Mouse (Mus musculus): ENCODE measurements around the gene Lct. TPM values are rescaled to one million over a fixed set of nuclear protein-coding genes. Genes with fewer than 3 reads are reported as not detected.
A peak's percentile ranks its signal among the peaks of the same experiment; 100 is the strongest.
"Not testable (repeated sequence)": the region's sequence is repeated elsewhere in the genome, so short reads cannot be mapped to it uniquely, and the experiment has no call there.

Gene Lct
- polyA plus RNA-seq, 1 experiment from 2014 or later, result not detected

DNA sequence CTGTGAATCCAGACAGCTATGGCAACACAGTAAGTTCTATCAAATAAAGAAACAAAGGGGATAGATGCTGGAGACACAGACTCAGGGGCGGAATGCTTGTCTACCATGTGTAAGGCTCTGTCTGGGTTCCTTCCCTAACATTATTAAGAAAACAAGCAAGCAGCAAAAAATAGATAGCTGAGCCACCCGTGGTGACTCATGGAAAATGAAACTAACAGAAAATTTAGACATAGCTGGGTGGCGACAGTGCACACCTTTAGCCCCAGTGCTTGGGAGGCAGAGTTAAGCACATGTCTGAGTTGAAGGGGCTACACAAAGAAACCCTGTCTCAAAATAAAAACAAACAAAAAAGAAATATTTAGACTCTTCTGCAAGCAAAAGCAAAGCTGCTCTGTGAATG lies 29.3 kb upstream of the Lct start:
- Histone ChIP-seq H3K36me3 (ENCODE audit: control insufficient read depth, insufficient read depth, low read length) (peaks cover 22% of the 10 kb centered on the region), H3K4me3 (ENCODE audit: low read depth, low read length) (peak overlapping the region; percentile 86)
- 52% methylated on average over 3 of the region's 3 CpGs for WGBS (ENCODE audit: insufficient replicate concordance)

DNA sequence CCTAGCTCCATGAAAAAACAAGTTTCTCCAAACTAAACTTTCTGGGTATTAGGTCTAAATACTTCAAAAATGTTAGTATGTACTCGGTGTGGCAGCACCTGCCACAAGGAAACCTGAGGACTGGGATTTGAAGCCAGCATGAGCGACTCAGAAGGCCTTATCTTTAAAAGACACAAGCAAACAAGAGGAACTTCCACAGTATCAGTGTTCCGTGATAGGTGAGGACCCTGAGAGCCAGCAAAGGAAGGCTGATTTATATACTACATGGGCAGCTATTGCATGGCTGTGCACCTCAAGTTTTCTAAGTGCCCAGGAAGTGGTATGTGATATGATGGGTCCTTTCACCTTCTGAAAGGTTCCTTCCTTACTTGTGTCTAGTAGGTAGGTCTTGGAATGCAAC lies 25.0 kb upstream of the Lct start:
- Histone ChIP-seq H3K27me3 (ENCODE audit: control insufficient read depth, insufficient read depth, low read length) (no peaks in the 10 kb centered on the region), H3K4me1 (ENCODE audit: control insufficient read depth, insufficient read depth, low read length) (0 out of 2 replicates have a peak, but pooled peaks cover 7% of the 10 kb centered on the region), H3K27ac (ENCODE audit: low read depth, low read length) (no peak overlapping the region), H3K9ac (ENCODE audit: low read depth, low read length) (no peak overlapping the region), H3K36me3 (ENCODE audit: control insufficient read depth, insufficient read depth, low read length) (peaks cover 31% of the 10 kb centered on the region), H3K4me3 (ENCODE audit: low read depth, low read length) (no peak overlapping the region), H3K4me2 (no peak overlapping the region), H3K9me3 (replicated peaks; ENCODE audit: control insufficient read depth, low read length) (no peaks in the 10 kb centered on the region)
- 69% methylated on average over 3 of the region's 3 CpGs for WGBS (ENCODE audit: insufficient replicate concordance)
- no peak for ATAC-seq (replicated peaks; ENCODE audit: insufficient number of reproducible peaks, low FRiP score, low TSS enrichment)

More for the DNA sequence above, 29.3 kb upstream of the Lct start:
- 0 out of 2 replicates have a peak, but pooled peaks cover 7% of the 10 kb centered on the region for H3K4me1 ChIP-seq (ENCODE audit: control insufficient read depth, insufficient read depth, low read length)
- no peak for ATAC-seq (replicated peaks; ENCODE audit: insufficient number of reproducible peaks, low FRiP score, low TSS enrichment)
- peak overlapping the region; percentile 90; the same call in 1 of the 2 replicates for H3K9ac ChIP-seq (ENCODE audit: low read depth, low read length)
- H3K27ac ChIP-seq (ENCODE audit: low read depth, low read length), result peak overlapping the region; percentile 41
- H3K9me3 ChIP-seq (replicated peaks; ENCODE audit: control insufficient read depth, low read length), result no peaks in the 10 kb centered on the region
- peak overlapping the region; percentile 74 for H3K4me2 ChIP-seq
- no peaks in the 10 kb centered on the region for H3K27me3 ChIP-seq (ENCODE audit: control insufficient read depth, insufficient read depth, low read length)

DNA sequence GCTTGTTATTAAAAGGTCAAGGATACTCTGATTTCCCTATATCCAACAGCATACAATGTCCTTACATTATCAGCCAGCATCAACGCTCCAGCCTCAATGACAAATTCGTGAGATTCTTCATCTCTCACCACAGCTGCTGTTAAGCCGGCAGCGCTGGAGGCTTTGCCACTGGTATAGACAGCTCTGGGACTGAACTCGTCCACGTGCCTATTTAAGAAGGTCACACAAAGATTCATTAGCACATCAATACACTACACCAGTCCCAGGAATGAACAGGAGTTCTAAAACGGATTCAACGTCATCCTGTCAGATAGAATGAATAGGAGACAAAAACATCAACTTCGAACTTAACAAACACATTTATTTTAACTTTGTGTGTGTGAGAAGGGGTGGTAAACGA lies 16.1 kb upstream of the Lct start:
- Histone ChIP-seq H3K27ac (ENCODE audit: low read depth, low read length) (no peak overlapping the region), H3K27me3 (ENCODE audit: control insufficient read depth, insufficient read depth, low read length) (no peaks in the 10 kb centered on the region), H3K4me1 (ENCODE audit: control insufficient read depth, insufficient read depth, low read length) (no peaks in the 10 kb centered on the region), H3K9ac (ENCODE audit: low read depth, low read length) (no peak overlapping the region), H3K36me3 (ENCODE audit: control insufficient read depth, insufficient read depth, low read length) (peaks cover 34% of the 10 kb centered on the region), H3K4me3 (ENCODE audit: low read depth, low read length) (no peak overlapping the region), H3K9me3 (replicated peaks; ENCODE audit: control insufficient read depth, low read length) (no peaks in the 10 kb centered on the region), H3K4me2 (no peak overlapping the region)
- 87% methylated on average over 10 of the region's 10 CpGs for WGBS (ENCODE audit: insufficient replicate concordance)
- ATAC-seq (replicated peaks; ENCODE audit: insufficient number of reproducible peaks, low FRiP score, low TSS enrichment), result no peak

DNA sequence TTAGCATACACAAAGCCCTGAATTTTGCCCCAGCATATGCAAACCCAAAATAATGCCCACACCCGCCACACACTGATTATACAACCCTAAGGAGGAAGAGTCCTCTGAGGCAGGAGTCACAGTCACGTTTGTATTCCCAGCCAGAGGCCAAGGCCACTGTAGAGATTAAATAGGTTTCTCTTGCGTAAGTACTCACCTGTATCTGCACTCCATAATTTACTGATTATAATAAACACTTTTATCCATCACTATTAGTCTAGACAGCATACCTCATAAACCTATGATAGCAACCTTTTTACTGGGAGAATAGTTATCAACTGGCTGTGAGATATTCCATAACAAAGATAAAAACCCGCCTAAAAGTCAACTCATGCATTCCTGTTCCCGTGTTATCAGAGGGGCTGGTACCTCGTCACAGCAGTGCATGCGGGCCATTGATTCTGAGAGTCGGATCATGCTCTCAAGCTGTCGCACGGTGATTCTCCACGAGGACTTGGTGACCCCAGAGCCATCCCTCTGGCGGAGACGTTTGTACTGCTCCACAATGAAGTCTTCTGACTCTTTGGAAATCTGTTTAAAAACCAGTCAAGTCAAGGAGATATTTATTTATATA lies 9.7 kb upstream of the Lct start:
- ATAC-seq (replicated peaks; ENCODE audit: insufficient number of reproducible peaks, low FRiP score, low TSS enrichment), result no peak
- H3K27me3 ChIP-seq (ENCODE audit: control insufficient read depth, insufficient read depth, low read length), result no peaks in the 10 kb centered on the region
- no peak overlapping the region for H3K4me3 ChIP-seq (ENCODE audit: low read depth, low read length)
- no peak overlapping the region for H3K9ac ChIP-seq (ENCODE audit: low read depth, low read length)
- H3K36me3 ChIP-seq (ENCODE audit: control insufficient read depth, insufficient read depth, low read length), result peaks cover 40% of the 10 kb centered on the region
- WGBS (ENCODE audit: insufficient replicate concordance), result 74% methylated on average over 13 of the region's 13 CpGs
- H3K27ac ChIP-seq (ENCODE audit: low read depth, low read length), result no peak overlapping the region
- H3K9me3 ChIP-seq (replicated peaks; ENCODE audit: control insufficient read depth, low read length), result no peaks in the 10 kb centered on the region
- no peaks in the 10 kb centered on the region for H3K4me1 ChIP-seq (ENCODE audit: control insufficient read depth, insufficient read depth, low read length)
- no peak overlapping the region for H3K4me2 ChIP-seq

DNA sequence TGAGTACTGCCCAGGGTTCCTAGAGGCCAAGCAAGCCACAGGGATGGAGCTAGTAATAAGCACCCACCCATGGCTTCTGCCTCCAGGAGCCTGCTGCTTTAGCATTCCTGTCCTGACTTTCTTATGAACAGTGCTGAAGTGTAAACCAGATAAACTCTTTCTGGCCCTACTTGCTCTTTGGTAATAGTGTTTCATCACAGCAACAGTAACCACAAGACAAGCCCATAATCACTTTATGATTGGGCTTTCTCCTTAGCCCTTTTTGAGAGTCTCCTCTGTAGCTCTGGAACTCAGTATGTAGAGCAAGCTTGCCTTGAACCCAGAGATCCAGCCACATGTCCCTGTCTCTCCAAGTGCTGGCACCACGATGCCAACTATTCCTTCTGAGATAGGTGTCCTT lies 2.2 kb upstream of the Lct start:
- no peak overlapping the region for H3K4me2 ChIP-seq
- H3K9me3 ChIP-seq (replicated peaks; ENCODE audit: control insufficient read depth, low read length), result no peaks in the 10 kb centered on the region
- ATAC-seq (replicated peaks; ENCODE audit: insufficient number of reproducible peaks, low FRiP score, low TSS enrichment), result no peak
- H3K27me3 ChIP-seq (ENCODE audit: control insufficient read depth, insufficient read depth, low read length), result no peaks in the 10 kb centered on the region
- H3K9ac ChIP-seq (ENCODE audit: low read depth, low read length), result no peak overlapping the region
- H3K4me1 ChIP-seq (ENCODE audit: control insufficient read depth, insufficient read depth, low read length), result no peaks in the 10 kb centered on the region
- no peak overlapping the region for H3K27ac ChIP-seq (ENCODE audit: low read depth, low read length)
- H3K36me3 ChIP-seq (ENCODE audit: control insufficient read depth, insufficient read depth, low read length), result peaks cover 34% of the 10 kb centered on the region
- 90% methylated on average over 1 of the region's 1 CpGs for WGBS (ENCODE audit: insufficient replicate concordance)
- H3K4me3 ChIP-seq (ENCODE audit: low read depth, low read length), result no peak overlapping the region

DNA sequence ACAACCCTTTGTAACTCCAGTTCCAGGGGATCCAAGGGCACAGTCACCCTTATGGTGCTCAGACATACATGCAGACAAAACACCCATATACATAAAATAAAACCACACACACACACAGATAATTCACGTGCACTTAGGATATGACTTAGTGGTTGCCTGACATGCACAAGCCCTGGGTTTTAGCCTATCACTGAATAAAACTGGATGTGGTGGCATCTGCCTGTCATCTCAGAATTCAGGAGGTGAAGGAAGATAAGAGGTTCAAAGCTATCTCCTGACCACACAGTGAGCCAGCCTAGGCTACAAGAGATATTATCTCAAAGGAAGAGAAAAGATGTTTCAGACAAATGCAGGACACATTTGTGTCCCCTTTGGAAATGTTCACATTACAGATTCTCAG lies 953 bp downstream of the Lct start:
- H3K4me2 ChIP-seq, result no peak overlapping the region
- no peak for ATAC-seq (replicated peaks; ENCODE audit: insufficient number of reproducible peaks, low FRiP score, low TSS enrichment)
- peaks cover 11% of the 10 kb centered on the region for H3K36me3 ChIP-seq (ENCODE audit: control insufficient read depth, insufficient read depth, low read length)
- no peaks in the 10 kb centered on the region for H3K9me3 ChIP-seq (replicated peaks; ENCODE audit: control insufficient read depth, low read length)
- H3K4me1 ChIP-seq (ENCODE audit: control insufficient read depth, insufficient read depth, low read length), result peaks cover 6% of the 10 kb centered on the region; the same call in 1 of the 2 replicates
- H3K4me3 ChIP-seq (ENCODE audit: low read depth, low read length), result no peak overlapping the region
- no peaks in the 10 kb centered on the region for H3K27me3 ChIP-seq (ENCODE audit: control insufficient read depth, insufficient read depth, low read length)
- WGBS (ENCODE audit: insufficient replicate concordance), result 66% methylated on average over 1 of the region's 1 CpGs
- H3K9ac ChIP-seq (ENCODE audit: low read depth, low read length), result no peak overlapping the region
- H3K27ac ChIP-seq (ENCODE audit: low read depth, low read length), result no peak overlapping the region

DNA sequence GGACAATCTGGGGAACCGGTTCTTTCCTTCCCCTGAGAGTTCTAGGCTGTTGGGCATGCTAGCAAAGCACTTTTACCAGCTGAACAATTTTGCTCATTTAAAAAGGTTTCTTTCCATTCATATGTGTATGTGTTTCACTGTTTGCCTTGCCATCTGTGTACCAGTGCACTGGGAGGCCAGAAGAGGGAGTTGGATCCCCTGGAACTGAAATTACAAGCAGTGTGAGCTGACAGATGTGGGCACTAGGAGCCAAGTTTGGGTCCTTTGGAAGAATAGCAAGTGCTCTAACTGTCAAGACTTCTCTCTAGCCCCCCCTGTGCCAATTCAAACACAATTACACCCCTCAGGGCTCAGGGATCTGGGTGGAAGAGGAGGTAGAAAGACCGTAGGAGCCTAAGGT lies 3.3 kb downstream of the Lct start:
- H3K4me1 ChIP-seq (ENCODE audit: control insufficient read depth, insufficient read depth, low read length), result peaks cover 6% of the 10 kb centered on the region; the same call in 1 of the 2 replicates
- no peaks in the 10 kb centered on the region for H3K27me3 ChIP-seq (ENCODE audit: control insufficient read depth, insufficient read depth, low read length)
- 85% methylated on average over 2 of the region's 2 CpGs for WGBS (ENCODE audit: insufficient replicate concordance)
- no peak overlapping the region for H3K27ac ChIP-seq (ENCODE audit: low read depth, low read length)
- H3K9ac ChIP-seq (ENCODE audit: low read depth, low read length), result no peak overlapping the region
- no peaks in the 10 kb centered on the region for H3K9me3 ChIP-seq (replicated peaks; ENCODE audit: control insufficient read depth, low read length)
- H3K36me3 ChIP-seq (ENCODE audit: control insufficient read depth, insufficient read depth, low read length), result peaks cover 9% of the 10 kb centered on the region
- no peak for ATAC-seq (replicated peaks; ENCODE audit: insufficient number of reproducible peaks, low FRiP score, low TSS enrichment)
- H3K4me2 ChIP-seq, result no peak overlapping the region
- H3K4me3 ChIP-seq (ENCODE audit: low read depth, low read length), result no peak overlapping the region

DNA sequence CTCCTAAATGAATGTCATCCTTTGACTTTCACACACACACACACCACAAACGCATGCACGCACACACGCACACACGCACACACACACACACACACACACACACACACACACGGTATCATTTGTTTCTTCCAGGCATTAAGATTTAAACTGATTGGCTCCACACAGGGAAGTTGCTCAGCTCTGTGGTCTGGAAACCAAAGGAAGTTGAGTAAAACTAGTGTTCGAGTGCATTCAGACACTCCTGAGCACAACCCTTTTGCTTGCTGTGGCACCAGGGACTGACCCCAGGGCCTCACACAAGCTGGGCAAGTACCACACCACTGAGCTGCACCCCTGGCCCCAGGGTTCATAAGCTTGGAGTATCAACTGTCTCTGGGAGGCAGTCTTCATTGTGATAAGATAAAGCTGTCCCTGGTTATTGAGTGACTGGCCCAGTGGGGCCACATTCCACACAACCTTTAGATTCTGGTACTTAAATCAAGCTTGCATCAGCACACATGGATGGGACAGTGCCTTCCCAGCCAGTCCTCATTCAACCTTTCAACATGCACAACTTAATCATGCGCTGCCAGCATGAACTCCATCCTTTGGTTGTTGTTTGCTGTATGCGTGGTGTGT lies 5.0 kb downstream of the Lct start:
- Histone ChIP-seq H3K9ac (ENCODE audit: low read depth, low read length) (no peak overlapping the region), H3K27me3 (ENCODE audit: control insufficient read depth, insufficient read depth, low read length) (no peaks in the 10 kb centered on the region), H3K4me2 (no peak overlapping the region), H3K36me3 (ENCODE audit: control insufficient read depth, insufficient read depth, low read length) (peaks cover 7% of the 10 kb centered on the region), H3K4me1 (ENCODE audit: control insufficient read depth, insufficient read depth, low read length) (peaks cover 6% of the 10 kb centered on the region; the same call in 1 of the 2 replicates), H3K27ac (ENCODE audit: low read depth, low read length) (no peak overlapping the region), H3K9me3 (replicated peaks; ENCODE audit: control insufficient read depth, low read length) (no peaks in the 10 kb centered on the region), H3K4me3 (ENCODE audit: low read depth, low read length) (no peak overlapping the region)
- no peak for ATAC-seq (replicated peaks; ENCODE audit: insufficient number of reproducible peaks, low FRiP score, low TSS enrichment)
- WGBS (ENCODE audit: insufficient replicate concordance), result 78% methylated on average over 8 of the region's 8 CpGs

DNA sequence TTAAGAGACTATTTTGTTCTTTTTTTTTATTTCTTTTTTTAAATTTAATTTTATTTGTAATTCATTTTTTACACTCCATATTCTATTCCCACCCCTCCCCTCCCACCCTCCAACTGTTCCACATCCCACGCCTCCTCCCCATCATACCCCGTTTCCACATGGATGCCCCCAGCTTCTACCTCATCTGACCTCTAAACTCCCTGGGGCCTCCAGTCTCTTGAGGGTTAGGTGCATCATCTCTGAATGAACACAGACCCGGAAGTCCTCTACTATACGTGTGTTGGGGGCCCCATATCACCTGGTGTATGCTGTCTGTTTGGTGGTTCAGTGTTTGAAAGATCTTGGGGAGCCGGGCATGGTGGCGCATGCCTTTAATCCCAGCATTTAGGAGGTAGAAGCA lies 8.9 kb downstream of the Lct start:
- H3K27me3 ChIP-seq (ENCODE audit: control insufficient read depth, insufficient read depth, low read length); H3K36me3 ChIP-seq (ENCODE audit: control insufficient read depth, insufficient read depth, low read length); H3K4me1 ChIP-seq (ENCODE audit: control insufficient read depth, insufficient read depth, low read length); H3K4me2 ChIP-seq; H3K27ac ChIP-seq (ENCODE audit: low read depth, low read length); ATAC-seq (replicated peaks; ENCODE audit: insufficient number of reproducible peaks, low FRiP score, low TSS enrichment); H3K9me3 ChIP-seq (replicated peaks; ENCODE audit: control insufficient read depth, low read length); H3K4me3 ChIP-seq (ENCODE audit: low read depth, low read length); H3K9ac ChIP-seq (ENCODE audit: low read depth, low read length): not testable (repeated sequence)
- WGBS (ENCODE audit: insufficient replicate concordance), result 87% methylated on average over 6 of the region's 6 CpGs
